Mouse (Mus musculus) midbrain, embryonic 12.5 days (tissue): ENCODE results near the gene Qars. TPM values are rescaled to one million over a fixed set of nuclear protein-coding genes. Genes with fewer than 3 reads are reported as not detected.

Source experiments
- ATAC-seq: fragments of 200-750 bp; cut with Nextera tagmentation; 2 replicates; pipeline ENCODE4 v1.8.0; 2017; ENCODE audit warnings: low read depth, moderate TSS enrichment, moderate library complexity; ENCODE audit not compliant: low FRiP score
- H3K27ac ChIP-seq: fragments of 300-500 bp; sonication (generic); replicated peaks from 2 replicates; pipeline ENCODE4 v1.5.1; 2016; ENCODE audit warnings: mild to moderate bottlenecking
- H3K27me3 ChIP-seq: fragments of 300-500 bp; sonication (generic); 2 replicates; pipeline ENCODE4 v1.6.1; 2016; ENCODE audit warnings: mild to moderate bottlenecking
- H3K36me3 ChIP-seq: fragments of 300-500 bp; sonication (generic); 2 replicates; pipeline ENCODE4 v1.6.1; 2016
- H3K4me1 ChIP-seq: fragments of 300-500 bp; sonication (generic); 2 replicates; pipeline ENCODE4 v1.6.1; 2016
- H3K4me2 ChIP-seq: fragments of 300-500 bp; sonication (generic); replicated peaks from 2 replicates; pipeline ENCODE4 v1.6.1; 2016; ENCODE audit warnings: mild to moderate bottlenecking, moderate library complexity
- H3K4me3 ChIP-seq: fragments of 300-500 bp; sonication (generic); 2 replicates; pipeline ENCODE4 v1.5.1; 2016; ENCODE audit warnings: mild to moderate bottlenecking
- H3K9ac ChIP-seq: fragments of 300-500 bp; sonication (generic); replicated peaks from 2 replicates; pipeline ENCODE4 v1.6.1; 2016; ENCODE audit warnings: mild to moderate bottlenecking, moderate library complexity
- H3K9me3 ChIP-seq: fragments of 300-500 bp; sonication (generic); 2 replicates; pipeline ENCODE4 v1.6.1; 2016; ENCODE audit warnings: mild to moderate bottlenecking
- WGBS: fragments of 180-500 bp; shearing (Covaris S2); methylation state at CpG from one replicate; pipeline ENCODE4 v1.1.7; 2016; 5-methylcytosine and 5-hydroxymethylcytosine counted together
- polyA plus RNA-seq: library from polyadenylated mRNA; unstranded; fragments of >200 nt; fragmentation: Nextera tagmentation; extraction: Ambion mirVana; gene quantifications from 2 replicates; pipeline ENCODE4 v1.2.1, GENCODE M21; 2016

The Qars gene
- polyA plus RNA-seq, 1 experiment from 2014 or later, result 86.3 TPM

DNA sequence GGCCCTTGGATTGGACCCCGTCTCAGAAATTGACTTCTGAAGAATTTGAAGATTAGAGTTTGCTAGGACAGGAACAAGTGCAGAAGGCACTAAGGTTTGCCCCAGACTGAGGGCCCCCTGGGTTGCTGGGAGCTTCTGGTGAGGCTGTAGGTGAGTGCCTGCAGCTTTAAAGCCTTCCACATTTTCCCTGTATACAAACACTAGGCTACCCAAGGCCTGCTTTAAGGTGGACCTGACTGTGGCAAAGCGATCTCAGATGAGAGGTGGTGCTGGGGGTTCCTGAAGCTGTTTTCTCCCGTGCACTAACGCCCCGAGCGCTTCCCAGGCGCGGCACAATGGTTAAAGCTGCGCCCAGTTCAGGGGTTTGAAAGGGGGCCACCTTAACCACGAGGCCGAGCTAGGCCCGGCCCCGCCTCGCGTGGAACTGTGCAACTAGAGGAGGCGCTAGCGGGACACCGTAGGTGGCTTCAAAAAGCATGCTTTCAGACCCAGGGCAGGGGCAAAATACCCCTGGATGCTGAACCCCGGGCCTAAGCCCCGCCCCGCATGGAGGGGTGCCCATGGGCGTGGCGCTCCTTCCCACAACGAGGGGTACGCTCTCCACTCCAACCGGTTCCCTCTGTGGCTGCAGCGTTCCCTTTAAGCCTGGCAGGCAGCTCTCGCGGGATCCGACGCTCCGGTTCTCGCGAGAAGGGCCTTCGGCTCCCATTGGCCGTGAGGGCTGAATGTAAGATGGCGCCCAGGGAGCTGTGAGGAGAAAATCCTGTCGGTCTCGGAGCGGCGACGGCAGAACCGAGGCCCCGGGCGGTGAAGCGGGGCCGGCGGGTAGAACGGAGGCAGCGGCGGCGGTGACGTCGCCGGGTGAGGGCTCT lies 9.1 kb downstream of the Qars start, which contains the start of gene Qrich1:
Qrich1 (plus strand) TSS at position 427 of the 872 bp plus-strand sequence.
- 1% methylated on average over 55 of the region's 55 CpGs for WGBS
- peak within 1 kb of the TSS; percentile 59 for H3K4me3 ChIP-seq
- no peaks in the 10 kb centered on the region for H3K9me3 ChIP-seq
- peak within 1 kb of the TSS; percentile 77 for H3K9ac ChIP-seq
- peaks cover 49% of the 10 kb centered on the region for H3K36me3 ChIP-seq
- peak within 1 kb of the TSS; percentile 99 for H3K27ac ChIP-seq
- peaks cover 27% of the 10 kb centered on the region for H3K4me1 ChIP-seq
- peak within 1 kb of the TSS; percentile 82 for H3K4me2 ChIP-seq
- ATAC-seq, result peak; percentile 96
- H3K27me3 ChIP-seq, result no peaks in the 10 kb centered on the region

DNA sequence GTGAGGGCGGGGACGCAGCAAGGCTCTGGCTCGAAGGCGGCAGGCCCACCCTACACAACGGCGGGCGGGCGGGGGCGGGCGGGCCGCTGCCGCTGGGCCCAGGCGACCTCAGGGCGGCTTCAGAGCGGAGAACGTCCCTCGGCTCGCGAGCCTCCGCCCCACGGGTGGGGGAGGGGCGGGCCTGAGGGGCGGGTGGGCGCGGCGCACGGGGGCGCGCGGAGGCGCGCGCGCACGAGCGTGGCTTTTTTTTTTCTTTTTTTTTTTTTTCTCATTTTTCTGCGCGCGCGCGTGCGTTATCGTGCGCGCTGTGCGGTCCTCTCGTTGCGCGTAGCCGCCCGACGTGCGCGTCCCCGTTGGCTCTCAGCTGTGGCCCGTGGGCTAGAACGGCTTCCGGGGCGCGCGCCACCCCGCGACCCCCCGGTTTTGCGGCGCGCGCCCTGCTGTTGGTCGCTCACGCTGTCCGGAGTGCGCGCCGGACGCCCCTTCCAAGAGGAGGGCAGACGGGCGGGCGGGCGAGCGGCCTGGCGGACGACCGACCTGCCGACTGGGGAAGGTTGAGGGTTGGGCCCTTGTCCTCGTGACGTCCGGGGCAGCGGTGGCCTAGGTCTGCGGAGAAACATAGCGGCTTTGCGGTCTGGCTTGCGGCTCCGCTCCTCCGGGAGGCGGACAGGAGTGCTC lies 9.9 kb downstream of the Qars start:
- Histone ChIP-seq H3K4me1 (peaks cover 32% of the 10 kb centered on the region), H3K4me3 (peak overlapping the region; percentile 59), H3K27ac (peak overlapping the region; percentile 99), H3K9me3 (no peaks in the 10 kb centered on the region), H3K4me2 (peak overlapping the region; percentile 82), H3K9ac (peak overlapping the region; percentile 77), H3K27me3 (no peaks in the 10 kb centered on the region), H3K36me3 (peaks cover 41% of the 10 kb centered on the region)
- under 1% methylated on average over 70 of the region's 95 CpGs for WGBS
- peak; percentile 81 for ATAC-seq

DNA sequence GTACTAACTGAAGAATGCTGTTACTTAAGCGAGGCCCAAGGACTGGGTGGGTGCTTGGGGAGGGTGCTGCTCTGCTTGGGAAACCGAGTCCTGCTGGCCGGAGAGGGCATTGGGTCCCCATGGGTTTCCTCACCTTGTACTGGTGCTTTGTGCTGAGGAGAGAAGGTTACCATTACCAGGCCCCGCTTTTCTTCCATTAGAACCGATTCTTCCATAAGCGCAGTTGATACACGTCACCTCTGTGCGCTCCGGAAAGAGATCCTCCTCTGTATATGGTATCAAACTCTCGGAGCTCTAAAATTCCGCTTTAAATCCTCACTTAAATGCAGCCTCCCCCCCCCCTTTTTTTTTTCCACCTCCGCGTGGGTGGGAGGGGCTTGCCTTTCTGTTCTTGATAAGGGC lies 10.4 kb downstream of the Qars start:
- ATAC-seq, result 0 out of 2 replicates have a peak, but pooled peaks have one; percentile 5
- Histone ChIP-seq H3K9me3 (no peaks in the 10 kb centered on the region), H3K27me3 (no peaks in the 10 kb centered on the region), H3K4me2 (peak overlapping the region; percentile 82), H3K9ac (peak overlapping the region; percentile 77), H3K4me1 (peaks cover 32% of the 10 kb centered on the region), H3K27ac (peak overlapping the region; percentile 99), H3K4me3 (peak overlapping the region; percentile 59), H3K36me3 (peaks cover 38% of the 10 kb centered on the region)
- under 1% methylated on average over 13 of the region's 13 CpGs for WGBS

DNA sequence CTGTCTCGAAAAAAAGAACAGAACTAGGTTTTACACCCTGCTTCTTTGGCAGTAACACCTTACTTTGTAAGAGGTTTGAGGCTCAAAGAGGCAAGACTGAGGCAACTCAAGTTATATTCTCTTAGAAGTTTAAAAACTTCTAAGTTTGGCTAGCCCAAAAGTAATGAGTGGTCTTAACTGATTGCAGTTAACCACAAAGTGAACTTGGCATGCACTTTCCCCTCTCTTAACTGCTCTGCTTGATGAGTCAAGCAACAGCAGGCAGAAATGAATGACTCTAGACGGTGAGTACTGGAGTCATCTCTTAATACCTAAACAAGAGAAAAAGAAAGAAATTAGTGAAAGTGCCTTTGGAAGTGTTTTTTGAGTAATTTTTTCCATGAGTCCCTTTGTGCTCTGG lies 14.1 kb downstream of the Qars start:
- H3K4me1 ChIP-seq, result peaks cover 24% of the 10 kb centered on the region
- H3K4me2 ChIP-seq, result no peak overlapping the region
- ATAC-seq, result no peak
- no peak overlapping the region for H3K4me3 ChIP-seq
- H3K36me3 ChIP-seq, result peaks cover 16% of the 10 kb centered on the region; the same call in 1 of the 2 replicates
- no peak overlapping the region for H3K27ac ChIP-seq
- no peak overlapping the region for H3K9ac ChIP-seq
- H3K9me3 ChIP-seq, result no peaks in the 10 kb centered on the region
- WGBS, result 89% methylated on average over 2 of the region's 2 CpGs
- H3K27me3 ChIP-seq, result no peaks in the 10 kb centered on the region

DNA sequence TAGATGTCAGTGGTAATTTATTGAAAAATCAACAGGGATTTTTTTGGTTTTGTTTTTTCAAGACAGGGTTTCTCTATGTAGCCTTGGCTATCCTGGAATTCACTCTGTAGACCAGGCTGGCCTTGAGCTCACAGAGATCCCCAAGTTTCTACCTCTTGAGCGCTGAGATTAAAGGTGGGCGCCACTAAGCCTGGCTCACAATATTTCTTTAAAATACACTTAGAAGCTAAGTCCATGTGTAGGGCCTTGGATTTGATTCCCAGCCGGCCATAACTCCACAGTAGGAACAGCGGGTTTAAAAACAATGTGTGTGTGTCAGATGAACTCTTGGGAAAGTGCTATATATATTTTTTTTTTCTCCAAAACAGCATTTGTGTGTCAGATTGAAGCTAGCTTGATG lies 15.8 kb downstream of the Qars start:
- H3K4me3 ChIP-seq, result no peak overlapping the region
- no peak for ATAC-seq
- no peak overlapping the region for H3K4me2 ChIP-seq
- no peaks in the 10 kb centered on the region for H3K27me3 ChIP-seq
- H3K9ac ChIP-seq, result no peak overlapping the region
- no peak overlapping the region for H3K27ac ChIP-seq
- peaks cover 23% of the 10 kb centered on the region for H3K36me3 ChIP-seq
- peaks cover 24% of the 10 kb centered on the region for H3K4me1 ChIP-seq
- WGBS, result 98% methylated on average over 4 of the region's 4 CpGs
- no peaks in the 10 kb centered on the region for H3K9me3 ChIP-seq

DNA sequence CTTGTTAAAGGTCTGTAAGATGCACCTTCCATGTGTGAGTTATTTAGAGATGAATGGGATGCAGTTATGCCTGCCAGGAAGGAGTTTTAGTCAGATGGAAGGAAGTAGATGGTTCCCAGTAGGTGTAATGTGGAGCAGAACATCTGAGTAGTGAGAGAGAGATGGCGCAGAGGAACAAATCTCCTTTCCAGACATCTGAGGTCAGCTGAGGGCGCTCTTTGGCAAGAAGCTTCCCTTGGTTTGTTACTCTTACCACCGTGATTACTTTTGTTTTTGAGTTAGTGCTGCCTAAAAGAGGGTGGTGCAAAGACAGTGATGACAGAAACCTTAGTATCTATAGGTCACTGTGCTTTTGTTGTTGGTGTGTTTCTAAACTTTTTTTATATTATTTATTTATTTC lies 17.9 kb downstream of the Qars start:
- Histone ChIP-seq H3K27me3 (no peaks in the 10 kb centered on the region), H3K4me3 (no peak overlapping the region), H3K9ac (no peak overlapping the region), H3K4me2 (no peak overlapping the region), H3K9me3 (no peaks in the 10 kb centered on the region), H3K36me3 (peaks cover 36% of the 10 kb centered on the region), H3K4me1 (peaks cover 8% of the 10 kb centered on the region; the same call in 1 of the 2 replicates), H3K27ac (no peak overlapping the region)
- ATAC-seq, result no peak
- WGBS, result 90% methylated on average over 3 of the region's 3 CpGs

DNA sequence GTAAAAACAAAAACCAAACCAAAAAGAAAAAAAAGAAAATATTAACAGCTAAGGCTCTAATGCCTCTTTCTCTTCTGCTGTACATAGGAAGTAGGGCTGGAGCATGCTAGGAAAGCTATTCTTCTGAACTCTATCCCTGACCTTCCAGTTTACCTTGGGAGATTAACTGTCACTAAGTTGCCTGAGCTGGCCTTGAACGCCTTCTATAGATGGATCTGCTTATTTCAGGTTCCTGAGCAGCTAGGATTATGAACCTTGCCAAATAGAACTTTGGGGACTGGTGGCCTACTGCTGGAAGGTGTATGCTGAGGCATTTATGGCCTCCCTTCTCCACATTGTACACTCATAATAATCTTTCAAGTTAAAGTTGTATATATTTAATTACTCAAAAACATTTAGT lies 23.4 kb downstream of the Qars start:
- no peaks in the 10 kb centered on the region for H3K4me1 ChIP-seq
- no peak overlapping the region for H3K27ac ChIP-seq
- no peak for ATAC-seq
- 90% methylated on average over 1 of the region's 1 CpGs for WGBS
- H3K36me3 ChIP-seq, result peaks cover 80% of the 10 kb centered on the region
- H3K27me3 ChIP-seq, result no peaks in the 10 kb centered on the region
- H3K4me3 ChIP-seq, result no peak overlapping the region
- no peak overlapping the region for H3K4me2 ChIP-seq
- H3K9ac ChIP-seq, result no peak overlapping the region
- no peaks in the 10 kb centered on the region for H3K9me3 ChIP-seq

DNA sequence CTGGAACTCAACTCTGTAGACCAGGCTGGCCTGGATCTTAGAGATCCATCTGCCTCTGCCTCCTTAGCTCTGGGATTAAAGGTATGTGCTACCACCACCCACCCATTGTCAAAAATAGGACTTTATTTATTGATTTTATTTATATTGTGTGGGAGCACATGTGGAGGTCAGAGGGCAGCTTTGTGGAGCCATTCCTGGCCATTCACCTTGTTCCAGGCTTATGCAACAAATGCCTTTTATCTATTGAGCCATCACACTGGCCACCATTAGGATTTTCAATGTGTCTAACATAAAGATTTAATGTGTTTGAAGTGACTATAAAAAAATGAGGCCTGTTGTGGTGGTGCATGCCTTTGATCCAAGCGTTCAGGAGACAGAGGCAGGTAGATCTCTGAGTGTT lies 24.0 kb downstream of the Qars start:
- Histone ChIP-seq H3K9me3 (no peaks in the 10 kb centered on the region), H3K9ac (no peak overlapping the region), H3K36me3 (peaks cover 85% of the 10 kb centered on the region), H3K4me2 (no peak overlapping the region), H3K4me1 (no peaks in the 10 kb centered on the region), H3K4me3 (no peak overlapping the region), H3K27me3 (no peaks in the 10 kb centered on the region), H3K27ac (no peak overlapping the region)
- WGBS, result 94% methylated on average over 1 of the region's 1 CpGs
- ATAC-seq, result no peak

DNA sequence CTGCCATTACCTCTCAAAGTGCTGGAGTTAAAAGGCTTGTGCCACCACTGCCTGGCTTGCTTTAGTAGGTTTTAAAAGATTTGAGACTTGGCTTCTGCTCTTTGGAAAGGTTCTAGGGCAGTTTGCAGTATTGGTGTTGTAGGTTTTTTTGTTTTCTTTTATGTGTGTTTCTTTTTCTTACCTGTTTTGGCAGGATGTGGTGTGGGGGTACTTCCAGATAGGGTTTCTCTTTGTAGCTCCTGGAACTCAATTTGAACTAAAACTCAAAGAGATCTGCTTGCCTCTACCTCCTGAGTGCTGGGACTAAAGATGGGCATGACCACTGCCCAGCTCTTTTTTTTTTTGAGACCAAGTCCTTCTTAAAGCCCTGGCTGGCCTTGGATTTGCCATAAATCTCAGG lies 33.3 kb downstream of the Qars start:
- Histone ChIP-seq H3K4me1 (no peaks in the 10 kb centered on the region), H3K9me3 (no peaks in the 10 kb centered on the region), H3K4me2 (no peak overlapping the region), H3K9ac (no peak overlapping the region), H3K36me3 (peaks cover 87% of the 10 kb centered on the region), H3K27me3 (no peaks in the 10 kb centered on the region), H3K4me3 (no peak overlapping the region), H3K27ac (no peak overlapping the region)
- no peak for ATAC-seq

DNA sequence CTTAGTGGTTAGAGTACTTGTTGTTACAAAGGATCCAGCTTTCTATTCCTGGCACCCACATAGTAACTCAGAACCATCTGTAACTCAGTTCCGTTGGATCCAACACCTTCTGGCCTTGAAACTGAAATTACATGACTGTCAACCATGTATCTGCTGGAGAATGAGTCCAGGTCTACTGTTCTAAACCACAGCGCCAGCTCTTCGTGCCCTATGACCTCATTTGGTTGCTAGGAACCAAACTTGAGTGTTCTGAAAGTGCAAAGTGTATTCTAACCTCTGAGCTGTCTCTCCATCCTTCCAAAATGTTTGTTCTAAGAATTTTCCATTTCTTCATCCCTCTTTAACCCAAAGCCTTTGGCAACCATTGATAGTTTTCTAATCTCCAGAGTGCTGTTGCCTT lies 38.5 kb downstream of the Qars start:
- Histone ChIP-seq H3K9ac (no peak overlapping the region), H3K4me3 (no peak overlapping the region), H3K36me3 (peaks cover 92% of the 10 kb centered on the region), H3K9me3 (no peaks in the 10 kb centered on the region), H3K4me1 (no peaks in the 10 kb centered on the region), H3K4me2 (no peak overlapping the region), H3K27me3 (no peaks in the 10 kb centered on the region), H3K27ac (no peak overlapping the region)
- ATAC-seq, result no peak
- WGBS, result 96% methylated on average over 3 of the region's 3 CpGs

DNA sequence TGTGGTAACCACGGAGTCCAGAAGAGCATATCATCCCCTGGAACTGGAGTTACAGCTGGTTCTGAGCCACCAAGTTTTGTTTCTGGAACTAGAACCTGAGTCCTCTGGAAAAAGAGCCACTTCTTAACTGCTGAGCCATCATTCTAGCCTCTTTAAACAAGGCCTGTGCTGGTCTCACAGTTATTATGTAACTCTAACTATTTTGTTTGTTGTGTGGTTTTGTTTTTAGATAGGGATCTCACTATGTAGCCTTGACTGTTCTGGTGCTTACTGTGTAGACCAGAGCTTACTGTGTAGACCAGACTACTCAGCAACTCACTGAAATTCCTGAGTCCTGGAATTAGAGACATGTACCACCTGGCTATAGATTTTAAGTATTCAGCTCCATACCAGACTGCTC lies 39.4 kb downstream of the Qars start:
- ATAC-seq, result no peak
- H3K27me3 ChIP-seq, result no peaks in the 10 kb centered on the region
- no peak overlapping the region for H3K27ac ChIP-seq
- 91% methylated on average over 1 of the region's 1 CpGs for WGBS
- no peak overlapping the region for H3K9ac ChIP-seq
- H3K4me1 ChIP-seq, result no peaks in the 10 kb centered on the region
- H3K36me3 ChIP-seq, result peaks cover 88% of the 10 kb centered on the region
- no peak overlapping the region for H3K4me2 ChIP-seq
- no peaks in the 10 kb centered on the region for H3K9me3 ChIP-seq
- H3K4me3 ChIP-seq, result no peak overlapping the region

DNA sequence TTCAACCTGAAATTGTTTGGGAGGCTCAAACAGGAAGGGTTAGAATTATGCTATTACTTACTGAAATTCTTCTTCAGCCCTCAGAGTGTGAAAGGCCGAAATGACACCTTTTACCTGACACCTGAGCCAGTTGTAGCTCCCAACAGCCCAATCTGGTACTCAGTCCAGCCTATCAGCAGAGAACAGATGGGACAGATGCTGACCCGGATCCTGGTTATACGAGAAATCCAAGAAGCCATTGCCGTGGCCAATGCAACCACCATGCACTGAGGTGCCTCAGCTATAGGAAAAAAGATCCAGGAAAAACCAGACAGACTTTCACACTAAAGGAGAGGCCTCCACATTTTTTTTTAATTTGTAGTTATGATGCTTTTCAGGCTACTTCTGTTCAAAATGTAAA lies 51.7 kb downstream of the Qars start:
- ATAC-seq, result no peak
- H3K36me3 ChIP-seq, result peaks cover 75% of the 10 kb centered on the region
- WGBS, result 89% methylated on average over 4 of the region's 4 CpGs
- no peaks in the 10 kb centered on the region for H3K9me3 ChIP-seq
- no peak overlapping the region for H3K4me3 ChIP-seq
- H3K4me1 ChIP-seq, result peaks cover 13% of the 10 kb centered on the region
- H3K9ac ChIP-seq, result no peak overlapping the region
- H3K27me3 ChIP-seq, result no peaks in the 10 kb centered on the region
- no peak overlapping the region for H3K4me2 ChIP-seq
- H3K27ac ChIP-seq, result 0 out of 2 replicates have a peak overlapping the region, but pooled peaks have one; percentile 42
